Comparison of ENCODE assay signal across 12 mouse cellular contexts in genomic region chr2:148567930-148568481, GRCm38 (mm10).
DNase-seq lines count a peak whose midpoint lies in the region; ATAC-seq lines count a peak whose summit lies in the region.
"Had no signal": no experiment of that assay in that cellular context is flagged by ENCODE, and none has a peak within 500 bp of the region (broad histone marks: within the 10 kb centered on the region; RNA-seq: fewer than 3 reads in every experiment).

No protein-coding gene starts in this region.

- H3K4me1 ChIP-seq in forebrain, embryonic 15.5 days: no peaks in the 10 kb centered on the region
- H3K4me1 ChIP-seq: limb, embryonic 12.5 days; midbrain, embryonic 12.5 days had no signal

- peak; percentile 55 for DNase-seq in gastrocnemius, adult 18-20 months (ENCODE audit: low spot score)
- no peak for DNase-seq in gastrocnemius, postnatal 10 days
- peak; percentile 9 to 29 for DNase-seq in lung, adult 18-20 months
- DNase-seq in lung, postnatal 14 days: no peak
- peak; percentile 9 to 25 for DNase-seq in heart, postnatal 14 days
- no peak for DNase-seq in cerebellum, adult 9-11 months
- DNase-seq: thymus, postnatal 36 days had no signal

- intact Hi-C loops in heart, postnatal 14 days (cut with DNase I): no loop called here

- H3K4me2 ChIP-seq in forebrain, embryonic 15.5 days (replicated peaks): no peak overlapping the region
- H3K4me2 ChIP-seq: limb, embryonic 12.5 days; midbrain, embryonic 12.5 days had no signal

- no peaks in the 10 kb centered on the region for H3K27me3 ChIP-seq in forebrain, embryonic 15.5 days
- H3K27me3 ChIP-seq: limb, embryonic 12.5 days; midbrain, embryonic 12.5 days had no signal

- H3K4me3 ChIP-seq in forebrain, embryonic 15.5 days: no peak overlapping the region
- H3K4me3 ChIP-seq: erythroblast, embryonic 14.5 days; limb, embryonic 12.5 days; midbrain, embryonic 12.5 days had no signal

- H3K36me3 ChIP-seq in forebrain, embryonic 15.5 days: no peaks in the 10 kb centered on the region
- H3K36me3 ChIP-seq: limb, embryonic 12.5 days; midbrain, embryonic 12.5 days had no signal

- 72% methylated on average over 2 of the region's 2 CpGs for WGBS in forebrain, embryonic 15.5 days

- H3K9me3 ChIP-seq in forebrain, embryonic 15.5 days: no peaks in the 10 kb centered on the region
- H3K9me3 ChIP-seq: limb, embryonic 12.5 days; midbrain, embryonic 12.5 days had no signal

- ATAC-seq in neutrophil, adult 5-6 weeks (ENCODE audit: extremely low read depth, insufficient number of reproducible peaks, low FRiP score, poor library complexity, severe bottlenecking): peak; percentile 85
- no peak for ATAC-seq in forebrain, embryonic 15.5 days (replicated peaks)

- no peak overlapping the region for H3K9ac ChIP-seq in forebrain, embryonic 15.5 days (replicated peaks)
- H3K9ac ChIP-seq: limb, embryonic 12.5 days; midbrain, embryonic 12.5 days had no signal

- no peak overlapping the region for H3K27ac ChIP-seq in forebrain, embryonic 15.5 days (replicated peaks)
- H3K27ac ChIP-seq: limb, embryonic 12.5 days; midbrain, embryonic 12.5 days had no signal

Comparison
In these comparisons a context has a peak if more than half of its experiments do, and no peak if none do; other contexts are left out.
1. DNase-seq: peak in gastrocnemius, adult 18-20 months (single experiment), lung, adult 18-20 months (2 of 2) and heart, postnatal 14 days (2 of 2); none in gastrocnemius, postnatal 10 days (single experiment), lung, postnatal 14 days (single experiment) and cerebellum, adult 9-11 months (single experiment).